Mouse (Mus musculus) liver, embryonic 14.5 days (tissue): ENCODE data around the gene Rhbdd2.

Source experiments
- CTCF ChIP-seq: IDR thresholded peaks from 2 replicates; pipeline ENCODE4 v1.5.1; 2016; ENCODE audit warnings: antibody characterized with exemption, low read depth, control low read depth
- EP300 ChIP-seq: IDR thresholded peaks from 2 replicates; pipeline ENCODE4 v1.6.1; 2016; ENCODE audit warnings: antibody characterized with exemption, low read depth

DNA sequence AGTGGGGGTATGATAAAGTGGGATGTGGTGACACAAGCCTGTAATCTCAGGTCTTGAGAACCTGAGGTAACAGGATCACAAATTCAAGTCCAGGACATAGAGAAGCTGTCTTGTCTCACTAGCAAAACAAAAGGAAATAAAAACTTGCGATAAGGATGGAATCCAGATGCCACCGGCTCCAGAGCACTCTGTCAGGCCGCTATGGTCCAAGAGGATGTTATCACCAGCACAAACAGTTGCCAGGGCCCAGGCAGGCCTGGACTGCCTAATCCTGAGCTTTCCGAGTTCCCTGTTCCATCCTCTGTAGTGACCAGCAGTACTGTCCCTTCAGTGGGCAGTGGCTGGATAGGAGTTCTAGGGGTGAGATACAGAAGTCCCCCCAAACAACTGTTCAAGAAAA is 27.5 kb downstream of the Rhbdd2 start:
- TF ChIP-seq CTCF (no peak), EP300 (no peak)
